Mouse (Mus musculus) G1E (cell line): ENCODE data around the gene Tbl1xr1.

Experiments used
- CTCF ChIP-seq: IDR thresholded peaks from 2 replicates; pipeline ENCODE4 v1.5.1; 2012; ENCODE audit warnings: low read depth, low read length, inconsistent platforms, mixed read lengths
- GATA1 ChIP-seq: IDR thresholded peaks from 2 replicates; pipeline ENCODE4 v1.6.1; 2012; ENCODE audit warnings: borderline replicate concordance, low read length, inconsistent platforms, mixed read lengths
- GATA2 ChIP-seq: IDR thresholded peaks from 2 replicates; pipeline ENCODE4 v1.6.1; 2012; ENCODE audit warnings: low read depth, low read length, inconsistent platforms, borderline replicate concordance
- POLR2AphosphoS5 ChIP-seq: IDR thresholded peaks from 2 replicates; pipeline ENCODE4 v1.6.1; 2012; ENCODE audit warnings: low read depth, low read length, inconsistent platforms; ENCODE audit not compliant: insufficient replicate concordance
- TAL1 ChIP-seq: conservative IDR thresholded peaks from 2 replicates; pipeline ENCODE4 v1.6.1; 2012; ENCODE audit warnings: low read depth, low read length, inconsistent platforms, mixed read lengths

DNA sequence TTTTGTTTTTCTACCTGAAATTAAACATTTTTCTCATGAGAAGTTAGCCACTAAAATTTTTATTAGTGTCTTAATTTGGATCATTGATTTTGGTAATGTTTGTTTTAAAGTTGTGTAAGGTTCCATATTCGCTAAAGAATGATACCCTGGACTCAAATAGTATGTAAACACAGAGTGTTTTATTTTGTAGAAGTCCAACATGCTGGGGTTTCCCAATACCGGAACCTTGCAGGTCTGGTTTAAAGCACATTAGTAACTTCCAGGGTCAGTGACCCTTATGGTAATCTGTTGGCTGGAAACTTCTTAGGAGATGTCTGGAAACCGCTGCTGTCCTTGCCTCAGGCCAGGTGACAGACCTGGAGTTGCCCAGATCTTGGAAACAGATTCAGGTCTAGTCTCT, 15.2 kb downstream of the Tbl1xr1 start:
- no peak for TF ChIP-seq CTCF
- TF ChIP-seq GATA1: no peak
- TF ChIP-seq TAL1: no peak
- TF ChIP-seq POLR2AphosphoS5: no peak
- TF ChIP-seq GATA2: no peak
